Mouse (Mus musculus): ENCODE results near the gene Nufip2.

The Nufip2 gene

GRCm38 (mm10) chr11:77709039-77709438 is 23.1 kb downstream of the Nufip2 start:
- no peak for DNase-seq (ENCODE audit: low read depth, low spot score)

- no peak for DNase-seq (ENCODE audit: low read depth, low spot score)
Observed at GRCm38 (mm10) chr11:77713736-77714135, 27.8 kb downstream of the Nufip2 start.

- DNase-seq (ENCODE audit: low read depth, low spot score): no peak
Observed at GRCm38 (mm10) chr11:77719055-77719454, 33.1 kb downstream of the Nufip2 start.

GRCm38 (mm10) chr11:77721389-77721788 is 35.4 kb downstream of the Nufip2 start:
- DNase-seq (ENCODE audit: low read depth, low spot score): peak; percentile 59

- peak; percentile 35 for DNase-seq (ENCODE audit: low read depth, low spot score)
Observed at GRCm38 (mm10) chr11:77724766-77725165, 38.8 kb downstream of the Nufip2 start.

- DNase-seq (ENCODE audit: low read depth, low spot score): no peak
Observed at GRCm38 (mm10) chr11:77725183-77725582, 39.2 kb downstream of the Nufip2 start, which contains the start of gene Cryba1. Gene Cryba1, minus strand, starts transcription at chr11:77725283.

- no peak for DNase-seq (ENCODE audit: low read depth, low spot score)
Observed at GRCm38 (mm10) chr11:77728587-77728986, 42.6 kb downstream of the Nufip2 start.

- peak; percentile 90 for DNase-seq (ENCODE audit: low read depth, low spot score)
Observed at GRCm38 (mm10) chr11:77737289-77737688, 51.3 kb downstream of the Nufip2 start.

- DNase-seq (ENCODE audit: low read depth, low spot score): peak; percentile 96
Observed at GRCm38 (mm10) chr11:77738555-77738954, 52.6 kb downstream of the Nufip2 start.

- peak; percentile 75 for DNase-seq (ENCODE audit: low read depth, low spot score)
Observed at GRCm38 (mm10) chr11:77743966-77744365, 58.0 kb downstream of the Nufip2 start.

- peak; percentile 50 for DNase-seq (ENCODE audit: low read depth, low spot score)
Observed at GRCm38 (mm10) chr11:77746652-77747051, 60.7 kb downstream of the Nufip2 start.

GRCm38 (mm10) chr11:77747103-77747502 is 61.1 kb downstream of the Nufip2 start:
- peak; percentile 46 for DNase-seq (ENCODE audit: low read depth, low spot score)

GRCm38 (mm10) chr11:77748996-77749395 is 63.0 kb downstream of the Nufip2 start:
- no peak for DNase-seq (ENCODE audit: low read depth, low spot score)

GRCm38 (mm10) chr11:77752525-77752924 is 66.6 kb downstream of the Nufip2 start:
- DNase-seq (ENCODE audit: low read depth, low spot score): no peak

- DNase-seq (ENCODE audit: low read depth, low spot score): no peak
Observed at GRCm38 (mm10) chr11:77753469-77753868, 67.5 kb downstream of the Nufip2 start.

GRCm38 (mm10) chr11:77760031-77760430 is 74.1 kb downstream of the Nufip2 start:
- no peak for DNase-seq (ENCODE audit: low read depth, low spot score)

- DNase-seq (ENCODE audit: low read depth, low spot score): peak; percentile 62
Observed at GRCm38 (mm10) chr11:77762783-77763672, 77.1 kb downstream of the Nufip2 start, which contains the start of gene Myo18a. Gene Myo18a, plus strand, starts transcription at chr11:77763246.

- peak; percentile 75 for DNase-seq (ENCODE audit: low read depth, low spot score)
Observed at GRCm38 (mm10) chr11:77763673-77764340, 77.9 kb downstream of the Nufip2 start.

- DNase-seq (ENCODE audit: low read depth, low spot score): peak; percentile 47
Observed at GRCm38 (mm10) chr11:77764694-77765458, 78.9 kb downstream of the Nufip2 start.

- DNase-seq (ENCODE audit: low read depth, low spot score): peak; percentile 77
Observed at GRCm38 (mm10) chr11:77765459-77765777, 79.5 kb downstream of the Nufip2 start.

- peak; percentile 83 for DNase-seq (ENCODE audit: low read depth, low spot score)
Observed at GRCm38 (mm10) chr11:77766351-77767001, 80.5 kb downstream of the Nufip2 start.

All from R1 (cell line).